Mouse (Mus musculus): ENCODE data around the gene Zfp879.

Zfp879 gene

DNA sequence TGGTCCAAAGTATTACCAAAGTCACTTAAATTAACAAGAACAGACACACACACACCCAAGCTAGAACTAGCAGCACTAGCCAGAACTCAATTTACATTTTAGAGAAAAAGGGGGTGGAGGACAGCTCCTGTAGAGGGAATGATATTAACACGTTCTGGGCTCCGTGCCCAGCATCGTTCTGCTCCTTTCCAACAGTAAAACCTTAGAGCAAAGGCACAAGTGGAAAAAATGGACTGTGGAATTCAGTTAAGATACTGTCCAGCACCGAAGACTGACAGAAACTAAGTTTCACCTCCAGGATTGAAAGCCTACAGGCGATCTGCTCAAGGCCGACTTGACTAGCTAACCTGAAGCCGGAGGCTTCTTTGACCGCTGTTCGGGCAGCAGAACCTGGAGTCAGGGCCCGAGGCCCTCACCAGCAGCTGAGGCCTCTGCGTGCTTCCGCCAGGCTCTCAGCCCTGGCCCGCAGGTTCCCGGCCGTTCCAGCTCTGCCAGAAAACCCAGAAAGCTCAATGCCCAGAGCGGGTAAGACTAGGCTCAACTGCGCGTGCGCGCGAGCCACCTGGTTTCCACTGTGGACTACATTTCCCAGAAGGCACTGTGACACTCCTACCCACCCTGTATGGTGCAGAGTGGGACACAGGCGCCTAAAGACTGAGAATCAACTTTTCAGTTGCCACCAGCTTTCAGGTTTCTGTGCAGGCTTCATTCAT lies at the start of gene Zfp879:
TSS of gene Zfp879 (minus strand) at position 530 of the 713 bp plus-strand sequence.
- peak; percentile 86 for DNase-seq (ENCODE audit: low spot score)

- DNase-seq (ENCODE audit: low spot score) = peak; percentile 64
Observed at GRCm38 (mm10) chr11:50887390-50888128, 46.2 kb upstream of the Zfp879 start, which contains the start of gene Zfp454. TSS of gene Zfp454 (minus strand) at chr11:50887651.

- peak; percentile 3 for DNase-seq (ENCODE audit: low spot score)
Observed at GRCm38 (mm10) chr11:50886933-50887293, 45.6 kb upstream of the Zfp879 start.

- no peak for DNase-seq (ENCODE audit: low spot score)
Observed at GRCm38 (mm10) chr11:50886231-50886932, 45.0 kb upstream of the Zfp879 start.

DNA sequence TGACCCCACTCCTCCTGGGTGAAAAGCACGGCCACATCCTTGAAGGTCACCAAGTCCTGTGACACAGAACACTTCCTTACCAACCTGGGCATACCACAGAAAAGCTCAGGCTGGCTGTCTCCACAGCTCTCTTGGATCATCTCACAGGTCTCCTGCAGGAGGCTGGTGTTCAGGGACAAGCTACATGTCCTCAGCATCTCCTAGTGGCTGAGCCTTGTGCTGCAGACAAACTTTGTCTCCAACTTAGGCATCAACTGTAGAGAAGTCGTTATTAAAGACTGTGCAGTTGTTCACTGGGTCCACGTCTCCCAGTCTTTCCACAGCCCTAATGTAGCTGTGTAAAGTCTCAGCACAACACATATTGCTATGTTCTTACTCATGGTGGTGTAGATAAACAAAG lies 42.4 kb upstream of the Zfp879 start:
- no peak for DNase-seq (ENCODE audit: low spot score)

DNA sequence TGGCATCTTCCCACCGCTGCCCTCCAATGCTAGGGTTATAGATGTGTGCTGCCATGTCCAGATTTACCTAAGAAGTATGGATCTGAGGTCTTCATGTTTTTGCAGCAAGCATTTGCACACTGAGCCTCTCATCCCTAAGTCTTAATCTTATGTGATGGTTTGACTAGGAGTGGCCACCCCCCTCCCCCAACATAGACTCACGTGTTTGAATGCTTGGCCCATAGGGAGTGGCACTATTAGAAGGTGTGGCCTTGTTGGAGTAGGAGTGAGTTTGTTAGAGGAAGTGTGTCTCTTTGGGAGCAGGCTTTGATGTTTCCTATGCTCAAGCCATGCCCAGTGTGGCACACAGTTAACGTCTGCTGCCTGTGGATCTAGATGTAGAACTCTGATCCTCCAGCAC lies 37.3 kb upstream of the Zfp879 start:
- no peak for DNase-seq (ENCODE audit: low spot score)

DNA sequence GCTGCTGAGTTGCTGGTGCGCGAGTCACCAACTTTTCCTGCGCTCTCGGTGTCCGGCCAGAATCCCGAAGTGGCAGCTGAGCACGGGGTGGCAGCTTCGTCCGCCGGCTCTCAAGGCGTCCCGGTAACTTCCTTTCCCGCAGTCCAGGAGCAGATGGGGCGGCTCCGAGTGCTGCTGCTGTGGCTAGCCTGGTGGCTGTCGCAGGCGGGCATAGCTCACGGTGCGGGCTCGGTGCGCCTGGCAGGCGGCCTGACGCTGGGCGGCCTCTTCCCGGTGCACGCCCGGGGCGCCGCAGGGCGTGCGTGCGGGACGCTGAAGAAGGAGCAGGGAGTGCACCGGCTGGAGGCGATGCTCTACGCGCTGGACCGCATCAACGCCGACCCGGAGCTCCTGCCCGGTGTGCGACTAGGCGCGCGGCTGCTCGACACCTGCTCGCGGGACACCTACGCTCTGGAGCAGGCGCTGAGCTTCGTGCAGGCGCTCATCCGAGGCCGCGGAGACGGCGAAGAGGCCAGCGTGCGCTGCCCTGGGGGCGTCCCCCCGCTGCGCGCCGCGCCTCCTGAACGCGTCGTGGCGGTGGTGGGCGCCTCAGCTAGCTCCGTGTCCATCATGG lies 9.7 kb upstream of the Zfp879 start:
- no peak for DNase-seq (ENCODE audit: low spot score)

GRCm38 (mm10) chr11:50850177-50850735 lies 8.9 kb upstream of the Zfp879 start, which contains the start of gene Grm6:
TSS of gene Grm6 (plus strand) at chr11:50850685.
- DNase-seq (ENCODE audit: low spot score) = no peak

DNA sequence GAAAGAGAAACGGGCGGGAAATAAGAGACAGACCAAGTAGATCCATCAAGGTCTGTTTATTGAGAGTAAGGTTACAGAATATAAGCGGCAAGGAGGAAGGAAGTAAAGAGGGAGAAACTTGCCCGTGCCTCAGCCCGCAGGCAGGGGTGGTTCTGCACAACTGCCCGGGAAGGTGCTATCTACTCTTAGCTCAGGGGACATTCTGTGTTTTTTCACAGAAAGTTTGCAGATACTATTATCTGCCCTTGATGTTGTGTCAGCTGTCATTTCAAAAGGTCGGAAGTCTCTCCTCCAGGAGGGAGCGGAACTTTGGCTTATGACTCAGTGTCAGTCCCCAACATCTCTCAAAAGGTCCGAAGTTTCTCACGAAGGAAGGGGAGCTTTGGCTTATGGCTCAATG lies 8.0 kb upstream of the Zfp879 start:
- no peak for DNase-seq (ENCODE audit: low spot score)

- DNase-seq (ENCODE audit: low spot score) = no peak
Observed at GRCm38 (mm10) chr11:50848520-50849137, 7.3 kb upstream of the Zfp879 start.

DNA sequence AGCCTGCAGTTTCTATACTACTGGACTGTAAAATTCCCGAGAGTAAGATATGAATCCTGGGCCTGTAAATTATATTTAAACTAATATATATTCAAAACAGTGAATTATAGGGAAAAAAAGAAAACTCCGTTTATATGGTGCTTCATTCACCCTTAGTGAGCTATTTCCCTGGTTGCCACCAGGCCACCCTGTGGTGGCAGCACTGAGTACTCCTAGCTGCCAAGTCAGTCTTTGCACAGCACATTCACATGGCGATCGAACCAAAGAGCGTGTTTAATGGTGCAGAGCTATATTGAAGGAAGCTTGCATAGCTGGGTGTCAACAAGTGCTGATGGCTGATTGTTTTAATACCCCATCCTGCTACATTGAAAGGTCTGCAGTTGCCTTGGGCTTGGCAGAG lies 5.7 kb upstream of the Zfp879 start:
- no peak for DNase-seq (ENCODE audit: low spot score)

DNA sequence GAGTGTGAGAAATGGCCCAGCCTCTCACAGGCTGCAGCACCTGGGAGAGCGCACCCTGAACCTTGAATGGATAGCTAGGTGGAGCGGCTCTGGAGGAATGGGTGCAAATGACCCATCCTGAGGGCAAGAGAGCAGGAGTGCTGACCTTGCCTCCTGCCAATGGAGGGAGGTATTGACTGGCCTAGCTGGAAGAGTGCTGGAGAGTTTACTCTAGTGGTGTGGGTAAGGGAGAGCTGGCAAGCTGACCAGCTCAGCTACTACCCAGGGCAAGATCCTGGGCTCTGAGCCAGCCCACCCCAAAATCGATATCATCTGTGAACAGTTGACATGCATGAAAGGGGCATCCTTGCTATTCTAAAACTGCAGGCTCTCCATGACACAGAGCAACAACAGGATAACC lies 4.6 kb upstream of the Zfp879 start:
- DNase-seq (ENCODE audit: low spot score) = no peak

GRCm38 (mm10) chr11:50835727-50836126 lies 5.6 kb downstream of the Zfp879 start:
- DNase-seq (ENCODE audit: low spot score) = no peak

DNA sequence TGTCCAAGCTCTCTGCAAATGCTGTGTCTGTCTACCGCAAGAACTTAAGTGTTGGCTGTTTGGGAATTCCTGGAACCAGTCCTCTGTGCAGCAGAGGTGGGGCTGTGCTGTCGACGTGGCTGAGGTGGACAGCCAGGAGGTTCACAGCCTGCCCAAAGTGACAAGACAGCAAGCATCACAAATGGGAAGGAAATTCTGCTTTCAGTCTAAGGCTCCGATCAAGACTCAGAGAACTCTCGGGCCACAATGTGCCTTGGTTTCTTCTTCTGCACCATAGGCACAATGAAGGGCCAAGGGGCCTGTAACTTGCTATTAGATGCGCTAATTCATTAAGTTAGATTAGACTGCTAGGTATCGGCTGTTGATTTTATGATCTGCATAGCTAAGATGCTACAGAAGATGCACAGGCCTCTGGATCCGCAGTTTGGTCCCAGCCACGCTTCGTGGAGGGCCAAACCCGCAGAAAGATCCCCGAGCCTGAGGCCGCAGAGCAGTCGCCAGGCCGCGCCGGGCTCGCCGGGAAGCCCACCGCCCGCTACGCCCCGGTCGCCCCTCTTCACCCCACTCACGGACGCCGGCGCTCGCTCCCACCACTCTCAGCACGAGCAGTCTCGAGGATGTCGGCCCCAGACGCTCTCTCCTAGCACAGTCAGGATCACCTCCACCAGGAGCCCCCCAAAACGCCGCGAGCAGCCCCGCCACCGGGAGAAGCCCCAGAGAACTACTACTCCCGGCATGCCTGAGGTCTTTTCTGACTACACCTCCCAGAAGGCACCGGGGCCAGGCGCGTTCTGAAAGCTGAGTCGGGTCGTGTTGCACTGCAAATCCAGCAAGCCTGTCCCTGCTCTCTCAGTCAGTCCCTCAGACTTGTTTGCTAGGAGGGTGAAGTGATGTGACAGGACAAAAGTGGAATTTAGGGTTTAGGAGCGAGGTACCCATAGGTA lies 14.1 kb downstream of the Zfp879 start, which contains the start of gene Zfp354c:
TSS of gene Zfp354c (minus strand) at position 715 of the 944 bp plus-strand sequence.
- DNase-seq (ENCODE audit: low spot score) = peak; percentile 75

- DNase-seq (ENCODE audit: low spot score) = no peak
Observed at GRCm38 (mm10) chr11:50826214-50826613, 15.1 kb downstream of the Zfp879 start.

DNA sequence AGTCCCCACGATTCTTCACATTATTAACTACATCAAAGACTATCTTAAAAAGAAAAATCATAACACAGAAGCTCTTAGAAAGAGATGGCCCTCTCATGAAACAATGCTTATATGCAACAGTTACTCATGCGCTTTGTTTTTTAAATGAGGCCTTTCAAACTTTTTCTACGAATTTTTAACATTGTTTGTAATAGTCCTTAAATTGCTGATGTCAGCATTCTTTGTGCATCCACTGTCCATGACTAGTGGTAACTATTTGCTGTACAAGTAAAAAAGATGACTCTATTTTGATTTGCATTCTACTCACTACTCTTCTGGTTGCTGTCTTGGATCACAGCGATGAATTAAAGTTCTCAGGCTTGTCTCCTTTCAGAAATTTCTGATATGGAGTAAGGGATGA lies 27.1 kb downstream of the Zfp879 start:
- DNase-seq (ENCODE audit: low spot score) = no peak

DNA sequence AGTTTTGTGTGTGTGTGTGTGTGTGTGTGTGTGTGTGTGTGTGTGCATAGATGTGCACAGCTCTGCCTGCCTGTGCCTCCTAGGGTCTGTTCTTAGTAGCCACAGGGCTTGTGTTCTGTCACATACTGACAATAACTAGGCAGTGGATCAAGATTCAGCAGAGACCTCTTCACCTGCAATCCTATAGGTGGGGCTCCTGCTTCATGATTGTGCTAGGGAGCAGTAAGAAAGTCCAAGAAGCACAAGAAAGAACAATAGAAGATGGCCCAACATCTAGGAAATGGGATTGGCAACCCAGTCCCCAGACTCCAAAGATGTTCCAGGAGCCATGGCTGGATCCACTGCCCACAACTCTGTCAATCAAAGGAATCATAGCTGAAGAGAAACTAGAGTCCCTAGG lies 42.5 kb downstream of the Zfp879 start:
- DNase-seq (ENCODE audit: low spot score) = no peak

DNA sequence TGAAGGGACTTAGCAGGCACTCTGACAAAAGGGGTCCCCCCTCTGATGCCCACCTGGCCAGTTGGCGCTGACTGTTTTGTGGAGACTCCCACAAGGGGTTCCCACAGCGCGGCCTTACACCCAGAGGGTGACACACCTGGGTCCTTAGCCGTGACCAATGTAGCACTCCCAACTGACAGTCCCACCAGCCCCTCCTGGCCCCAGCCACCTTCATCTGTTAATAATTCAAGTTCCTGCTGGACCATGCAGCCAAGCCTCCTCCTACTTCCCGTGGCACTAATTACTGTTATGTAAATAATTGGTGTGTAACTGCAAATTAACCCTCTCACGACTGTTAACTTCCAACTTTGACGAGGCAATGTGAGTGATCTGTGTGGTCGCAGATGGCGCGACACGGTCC lies 43.7 kb downstream of the Zfp879 start:
- DNase-seq (ENCODE audit: low spot score) = no peak

Measured in urinary bladder, postnatal 25 days (tissue).